Mouse (Mus musculus): ENCODE data around the gene Clptm1. TPM values are rescaled to one million over a fixed set of nuclear protein-coding genes. Genes with fewer than 3 reads are reported as not detected.
A peak's percentile ranks its signal among the peaks of the same experiment; 100 is the strongest.

Gene Clptm1
- total RNA-seq (2015) (56.6 and 62.8 TPM in 2 replicates), total RNA-seq (2017) (33.2 and 37.8 TPM in 2 replicates)

DNA sequence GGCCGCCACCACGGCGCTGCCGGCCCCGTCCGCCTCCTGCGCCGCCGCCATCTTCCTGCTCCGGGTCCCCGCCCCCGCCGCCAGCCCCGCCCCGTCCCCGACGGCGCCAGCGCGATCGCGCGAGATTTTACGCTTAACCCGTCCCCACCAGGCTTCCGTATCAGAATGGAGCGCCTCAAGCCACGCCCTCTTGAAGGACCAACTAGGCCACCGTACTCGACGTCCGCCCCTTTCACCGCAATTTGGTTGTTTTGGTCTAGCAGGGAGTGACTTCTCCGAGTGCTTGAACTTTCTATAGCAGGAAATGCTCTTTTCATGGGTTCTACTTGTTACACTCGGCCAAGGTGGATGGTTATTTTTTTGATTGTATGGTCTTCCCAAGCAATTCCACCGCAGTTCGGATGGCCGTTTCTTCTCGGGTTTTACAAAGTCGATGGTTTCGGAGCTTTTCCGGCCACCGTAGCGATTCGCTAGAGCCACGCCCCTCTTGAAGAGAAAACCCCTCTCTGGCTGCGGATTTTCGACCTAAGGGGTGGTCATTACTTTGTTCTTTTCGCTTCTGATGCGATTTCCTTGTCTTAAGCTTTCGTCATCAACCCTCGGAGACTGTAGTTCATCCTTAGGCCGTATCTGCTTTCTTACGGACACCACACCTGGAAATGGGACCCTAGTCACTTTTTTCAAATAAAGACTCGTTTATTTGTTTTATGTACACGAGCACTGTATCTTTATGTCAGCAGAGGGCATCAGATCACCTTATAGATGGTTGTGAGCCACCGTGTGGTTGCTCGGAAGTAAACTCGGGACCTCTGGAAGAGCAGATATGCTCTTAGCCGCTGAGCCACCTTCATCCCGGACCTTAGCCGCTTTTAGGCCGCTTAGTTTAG lies at the start of gene Clptm1:
Clptm1 (minus strand) TSS at position 79 of the 887 bp plus-strand sequence.
- peak; percentile 82 for ATAC-seq (ENCODE audit: poor library complexity, severe bottlenecking)

DNA sequence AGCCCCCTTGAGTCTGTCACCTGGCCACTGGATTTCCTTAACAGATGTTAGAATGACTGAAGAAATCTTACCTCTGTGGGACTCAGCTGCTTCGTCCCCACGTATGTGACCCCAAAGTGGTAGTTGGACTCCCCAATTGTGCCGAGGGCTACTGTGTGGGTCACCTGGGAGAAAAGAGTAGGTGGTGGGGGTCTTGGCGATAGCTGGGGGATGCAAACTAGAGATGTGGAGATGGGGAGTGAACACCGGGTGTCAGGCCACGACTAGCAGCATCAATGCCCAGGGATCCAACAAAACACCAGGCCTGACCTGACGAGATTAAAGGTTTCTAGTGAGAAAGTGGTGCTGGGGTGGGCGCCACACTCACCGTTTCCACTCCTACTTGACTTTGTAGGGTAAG lies 48.8 kb upstream of the Clptm1 start:
- no peak for ATAC-seq (ENCODE audit: poor library complexity, severe bottlenecking)

DNA sequence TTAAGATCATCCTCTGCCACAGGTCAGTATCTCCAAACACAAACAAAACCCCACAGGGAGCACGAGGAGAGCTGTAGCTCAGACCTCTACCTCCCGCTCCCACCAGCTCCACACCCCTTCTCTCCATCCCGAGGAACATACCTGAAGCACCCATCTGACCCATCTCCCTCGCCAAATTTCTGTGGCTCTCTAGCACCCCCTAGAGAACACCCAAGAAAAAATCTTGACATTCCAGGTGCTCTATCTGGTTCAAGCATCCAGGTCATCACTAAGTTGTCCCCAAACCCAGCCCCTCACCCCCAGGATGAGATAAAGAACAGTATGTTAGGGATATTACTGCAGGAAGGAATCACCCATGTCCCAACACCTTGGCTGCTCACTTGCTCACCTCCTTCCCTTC lies 48.4 kb upstream of the Clptm1 start:
- no peak for ATAC-seq (ENCODE audit: poor library complexity, severe bottlenecking)

- no peak for ATAC-seq (ENCODE audit: poor library complexity, severe bottlenecking)
Observed at GRCm38 (mm10) chr7:19712414-19712813, 47.6 kb upstream of the Clptm1 start.

- ATAC-seq (ENCODE audit: poor library complexity, severe bottlenecking): no peak
Observed at GRCm38 (mm10) chr7:19710650-19711049, 45.8 kb upstream of the Clptm1 start.

DNA sequence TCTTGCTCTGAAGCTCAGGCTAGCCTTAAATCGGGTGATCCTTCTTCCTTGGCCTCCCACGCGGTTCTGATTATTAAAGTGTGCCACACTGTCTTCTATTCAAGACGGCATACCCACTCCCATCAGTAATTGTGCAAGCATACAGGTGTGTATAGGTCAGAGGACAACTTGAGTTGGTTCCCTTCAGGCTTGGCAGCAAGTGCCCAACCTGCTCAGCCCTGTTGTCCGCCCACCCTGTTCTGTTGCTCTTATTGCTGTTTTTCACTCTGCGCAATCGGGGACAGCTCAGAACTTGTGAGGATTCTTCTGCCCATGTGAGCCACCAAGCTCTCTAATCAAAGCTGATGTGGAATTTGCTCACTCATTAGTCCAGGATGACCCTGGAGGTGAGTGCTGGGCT lies 40.4 kb upstream of the Clptm1 start:
- ATAC-seq (ENCODE audit: poor library complexity, severe bottlenecking): no peak

DNA sequence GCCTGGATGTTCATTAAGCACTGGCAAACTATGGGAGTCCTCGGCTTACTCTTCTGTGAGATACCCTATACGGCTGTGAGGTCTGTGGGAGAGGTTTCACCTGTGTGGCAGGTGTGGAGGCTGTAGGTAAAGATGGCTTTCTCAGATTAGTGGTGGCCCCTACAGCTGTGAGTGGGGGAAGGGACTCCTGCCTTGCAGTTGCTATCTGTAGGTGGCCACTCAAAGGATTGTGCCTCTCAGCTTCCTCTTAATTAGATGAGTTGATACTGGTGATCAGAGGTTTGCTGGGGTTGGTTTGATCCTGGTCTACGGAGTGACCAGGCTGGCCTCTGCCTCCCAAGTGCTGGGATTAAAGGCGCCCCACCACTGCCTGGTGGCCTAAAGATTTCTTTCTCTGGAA lies 39.6 kb upstream of the Clptm1 start:
- ATAC-seq (ENCODE audit: poor library complexity, severe bottlenecking): no peak

GRCm38 (mm10) chr7:19702859-19703555 lies 38.2 kb upstream of the Clptm1 start:
- ATAC-seq (ENCODE audit: poor library complexity, severe bottlenecking): no peak

- ATAC-seq (ENCODE audit: poor library complexity, severe bottlenecking): peak; percentile 70
Observed at GRCm38 (mm10) chr7:19701069-19701761, 36.4 kb upstream of the Clptm1 start.

GRCm38 (mm10) chr7:19700299-19701068 lies 35.7 kb upstream of the Clptm1 start:
- ATAC-seq (ENCODE audit: poor library complexity, severe bottlenecking): no peak

- ATAC-seq (ENCODE audit: poor library complexity, severe bottlenecking): no peak
Observed at GRCm38 (mm10) chr7:19699827-19700148, 35.0 kb upstream of the Clptm1 start.

- peak; percentile 70 for ATAC-seq (ENCODE audit: poor library complexity, severe bottlenecking)
Observed at GRCm38 (mm10) chr7:19698907-19699826, 34.3 kb upstream of the Clptm1 start, which contains the start of gene Apoe. Apoe (minus strand) TSS chr7:19699188.

DNA sequence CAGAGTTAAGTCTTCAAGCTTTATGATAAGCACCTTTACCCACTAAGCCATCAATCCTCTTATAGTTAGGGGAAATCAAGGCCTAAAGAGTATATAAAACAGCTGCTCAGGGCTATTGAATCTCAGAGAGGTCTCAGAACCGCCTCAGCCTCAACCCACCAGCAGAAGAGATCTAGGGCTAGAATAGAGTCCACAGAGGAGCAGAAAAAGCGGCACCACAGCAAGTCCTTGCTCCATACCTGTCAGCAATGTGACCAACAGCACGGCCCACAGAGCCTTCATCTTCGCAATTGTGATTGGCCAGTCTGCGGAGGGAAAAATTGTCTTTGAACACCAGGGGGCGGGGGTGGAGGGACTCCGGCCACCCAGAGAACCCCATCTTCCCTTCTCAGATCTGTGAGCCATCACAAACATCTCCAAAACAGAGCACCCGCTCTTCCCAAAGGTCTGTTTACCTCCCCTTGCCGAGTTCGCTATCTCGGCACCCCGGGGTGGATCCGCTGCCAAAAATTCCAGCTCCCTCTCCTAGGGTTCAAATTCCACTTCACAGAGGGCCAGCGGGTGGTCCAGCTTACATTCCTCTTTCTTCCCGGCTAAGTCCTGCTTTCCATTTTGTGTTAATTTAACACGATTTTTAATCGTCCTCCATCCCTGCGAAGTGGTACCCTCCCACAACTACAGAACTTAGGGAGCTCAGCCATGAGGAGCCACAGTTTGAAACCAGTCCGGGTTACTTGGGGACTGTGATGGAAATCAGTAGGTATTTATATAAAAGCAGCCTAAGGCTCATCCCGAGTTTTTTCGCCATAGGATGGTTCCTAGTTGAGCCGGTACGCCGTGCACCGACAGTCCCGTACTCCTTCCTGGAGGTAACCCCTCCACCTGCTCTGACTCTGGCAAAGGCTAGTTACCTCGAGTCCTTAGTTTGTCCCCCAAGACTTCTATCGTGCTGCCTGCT lies 33.4 kb upstream of the Clptm1 start:
- 0 out of 2 replicates have a peak, but pooled peaks have one; percentile 14 for ATAC-seq (ENCODE audit: poor library complexity, severe bottlenecking)

GRCm38 (mm10) chr7:19696336-19696873 lies 31.6 kb upstream of the Clptm1 start:
- no peak for ATAC-seq (ENCODE audit: poor library complexity, severe bottlenecking)

DNA sequence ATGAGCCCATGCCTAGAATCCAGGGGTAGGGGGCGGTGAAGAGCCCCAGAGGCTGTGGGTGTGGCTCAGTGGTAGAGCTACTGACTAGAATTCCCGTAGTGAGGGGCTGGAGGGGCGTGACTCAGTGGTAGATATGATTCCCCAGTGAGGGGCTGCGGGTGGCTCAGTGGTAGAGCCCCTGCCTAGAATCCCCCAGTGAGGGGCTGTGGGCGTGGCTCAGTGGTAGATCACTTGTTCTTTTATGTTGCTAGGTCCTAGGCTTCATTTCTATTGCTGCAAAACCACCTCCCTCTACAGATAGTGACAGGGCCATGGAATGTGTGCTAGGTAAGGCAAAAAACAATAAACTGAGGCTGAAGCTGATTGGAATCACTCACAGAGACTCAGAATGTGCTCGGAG lies 31.0 kb upstream of the Clptm1 start:
- ATAC-seq (ENCODE audit: poor library complexity, severe bottlenecking): no peak

GRCm38 (mm10) chr7:19695213-19695594 lies 30.4 kb upstream of the Clptm1 start:
- no peak for ATAC-seq (ENCODE audit: poor library complexity, severe bottlenecking)

GRCm38 (mm10) chr7:19694336-19695212 lies 29.7 kb upstream of the Clptm1 start:
- no peak for ATAC-seq (ENCODE audit: poor library complexity, severe bottlenecking)
